Mouse (Mus musculus): ENCODE data around the gene Nedd4. TPM values are rescaled to one million over a fixed set of nuclear protein-coding genes. Genes with fewer than 3 reads are reported as not detected.

Gene Nedd4
- polyA plus RNA-seq, 1 experiment = 26.9 TPM

DNA sequence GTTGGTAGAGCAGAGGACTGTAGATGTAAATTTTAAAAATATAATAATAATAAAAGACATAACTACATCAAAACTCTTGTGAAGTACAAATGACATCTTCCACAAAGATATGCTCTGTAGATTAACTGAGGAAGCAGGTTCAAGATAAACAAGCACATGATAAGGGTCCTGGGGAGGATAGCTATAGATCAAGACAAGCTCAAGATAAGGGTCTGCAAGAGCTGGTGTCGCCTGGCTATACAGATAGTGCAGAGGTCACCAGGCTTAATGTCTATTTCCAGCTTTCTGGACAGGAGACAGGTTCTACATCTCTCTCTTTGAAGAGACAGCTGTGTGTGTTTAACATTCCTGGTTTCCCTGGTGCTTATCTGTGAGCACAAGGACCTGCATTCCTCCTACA lies 29.9 kb upstream of the Nedd4 start:
- Histone ChIP-seq H3K36me3 (ENCODE audit: control insufficient read depth, insufficient read depth, low read length) (no peaks in the 10 kb centered on the region), H3K27me3 (ENCODE audit: control insufficient read depth, insufficient read depth, low read length) (no peaks in the 10 kb centered on the region), H3K4me1 (ENCODE audit: control insufficient read depth, insufficient read depth, low read length) (no peaks in the 10 kb centered on the region), H3K4me3 (ENCODE audit: control insufficient read depth, low read depth, low read length) (no peak overlapping the region), H3K27ac (ENCODE audit: control insufficient read depth, insufficient read depth, low read depth, low read length) (no peak overlapping the region)
- TF ChIP-seq CTCF (IDR thresholded peaks at IDR 0.05; ENCODE audit: control insufficient read depth, insufficient read depth, insufficient replicate concordance, low read depth, low read length) (no peak), POLR2A (IDR thresholded peaks at IDR 0.05; ENCODE audit: control insufficient read depth, low read depth, low read length) (no peak)

DNA sequence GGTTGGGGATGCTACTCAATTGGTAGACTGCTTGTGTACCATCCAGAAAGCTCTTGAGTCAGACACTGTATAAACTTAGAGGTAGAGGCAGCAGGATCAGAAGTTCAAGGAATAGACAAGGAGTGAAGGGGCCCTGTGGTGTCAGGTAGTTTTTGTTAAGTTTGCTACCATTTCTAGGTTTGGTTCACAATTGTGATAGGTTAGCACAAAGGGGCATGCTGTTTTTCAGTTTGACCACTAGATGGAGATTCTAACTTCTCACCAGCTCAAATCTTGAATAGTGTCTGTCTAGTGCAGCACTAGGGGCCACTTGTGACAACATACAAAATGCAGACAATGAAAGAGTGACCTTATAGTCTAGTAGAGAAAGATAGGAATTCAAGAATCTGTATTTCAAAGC lies 27.0 kb upstream of the Nedd4 start:
- no peaks in the 10 kb centered on the region for H3K27me3 ChIP-seq (ENCODE audit: control insufficient read depth, insufficient read depth, low read length)
- H3K4me3 ChIP-seq (ENCODE audit: control insufficient read depth, low read depth, low read length) = no peak overlapping the region
- H3K27ac ChIP-seq (ENCODE audit: control insufficient read depth, insufficient read depth, low read depth, low read length) = no peak overlapping the region
- H3K36me3 ChIP-seq (ENCODE audit: control insufficient read depth, insufficient read depth, low read length) = no peaks in the 10 kb centered on the region
- TF ChIP-seq CTCF (IDR thresholded peaks at IDR 0.05; ENCODE audit: control insufficient read depth, insufficient read depth, insufficient replicate concordance, low read depth, low read length) (no peak), POLR2A (IDR thresholded peaks at IDR 0.05; ENCODE audit: control insufficient read depth, low read depth, low read length) (no peak)
- no peaks in the 10 kb centered on the region for H3K4me1 ChIP-seq (ENCODE audit: control insufficient read depth, insufficient read depth, low read length)

DNA sequence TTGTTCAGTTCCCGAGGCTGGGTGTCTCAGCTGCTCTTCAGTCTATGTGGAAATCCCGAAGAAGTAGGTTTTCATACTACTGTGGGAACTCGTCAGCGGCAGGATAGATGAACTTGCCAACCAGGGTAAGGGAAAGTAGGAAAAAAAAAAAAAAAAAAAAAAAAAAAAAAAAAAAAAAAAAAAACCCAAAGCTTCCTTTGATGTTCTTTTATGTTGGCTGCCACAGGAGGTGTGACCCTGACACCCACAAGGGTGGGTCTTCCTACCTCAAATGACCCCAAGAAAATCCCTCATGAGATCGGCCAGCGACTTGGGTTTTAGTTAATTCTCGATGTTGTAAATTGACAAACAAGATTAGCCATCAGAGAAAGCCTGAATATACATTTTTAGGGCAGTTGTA lies 25.6 kb upstream of the Nedd4 start:
- H3K27ac ChIP-seq (ENCODE audit: control insufficient read depth, insufficient read depth, low read depth, low read length) = no peak overlapping the region
- H3K27me3 ChIP-seq (ENCODE audit: control insufficient read depth, insufficient read depth, low read length) = no peaks in the 10 kb centered on the region
- TF ChIP-seq CTCF (IDR thresholded peaks at IDR 0.05; ENCODE audit: control insufficient read depth, insufficient read depth, insufficient replicate concordance, low read depth, low read length) = no peak
- TF ChIP-seq POLR2A (IDR thresholded peaks at IDR 0.05; ENCODE audit: control insufficient read depth, low read depth, low read length) = no peak
- H3K4me1 ChIP-seq (ENCODE audit: control insufficient read depth, insufficient read depth, low read length) = peaks cover 9% of the 10 kb centered on the region
- H3K4me3 ChIP-seq (ENCODE audit: control insufficient read depth, low read depth, low read length) = no peak overlapping the region
- H3K36me3 ChIP-seq (ENCODE audit: control insufficient read depth, insufficient read depth, low read length) = no peaks in the 10 kb centered on the region

DNA sequence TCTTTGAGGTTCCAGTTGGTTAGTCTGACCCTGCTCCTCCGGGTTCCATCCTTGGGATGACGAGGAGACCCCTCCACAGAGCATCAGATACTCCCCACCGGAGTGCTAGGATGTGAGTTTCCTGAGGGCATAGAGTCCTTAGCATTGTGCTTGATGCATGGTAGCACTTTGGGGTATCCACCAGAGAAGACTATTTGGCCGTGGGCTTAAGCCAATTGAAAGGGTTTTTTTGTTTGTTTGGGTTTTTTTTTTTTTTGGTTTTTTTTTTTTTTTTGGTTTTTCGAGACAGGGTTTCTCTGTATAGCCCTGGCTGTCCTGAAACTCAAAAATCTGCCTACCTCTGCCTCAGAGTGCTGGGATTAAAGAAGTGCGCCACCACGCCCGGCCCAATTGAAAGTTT lies 24.9 kb upstream of the Nedd4 start:
- Histone ChIP-seq H3K4me1 (ENCODE audit: control insufficient read depth, insufficient read depth, low read length) (peaks cover 9% of the 10 kb centered on the region), H3K27ac (ENCODE audit: control insufficient read depth, insufficient read depth, low read depth, low read length) (no peak overlapping the region), H3K36me3 (ENCODE audit: control insufficient read depth, insufficient read depth, low read length) (no peaks in the 10 kb centered on the region), H3K4me3 (ENCODE audit: control insufficient read depth, low read depth, low read length) (no peak overlapping the region), H3K27me3 (ENCODE audit: control insufficient read depth, insufficient read depth, low read length) (no peaks in the 10 kb centered on the region)
- TF ChIP-seq POLR2A (IDR thresholded peaks at IDR 0.05; ENCODE audit: control insufficient read depth, low read depth, low read length) (no peak), CTCF (IDR thresholded peaks at IDR 0.05; ENCODE audit: control insufficient read depth, insufficient read depth, insufficient replicate concordance, low read depth, low read length) (no peak)

DNA sequence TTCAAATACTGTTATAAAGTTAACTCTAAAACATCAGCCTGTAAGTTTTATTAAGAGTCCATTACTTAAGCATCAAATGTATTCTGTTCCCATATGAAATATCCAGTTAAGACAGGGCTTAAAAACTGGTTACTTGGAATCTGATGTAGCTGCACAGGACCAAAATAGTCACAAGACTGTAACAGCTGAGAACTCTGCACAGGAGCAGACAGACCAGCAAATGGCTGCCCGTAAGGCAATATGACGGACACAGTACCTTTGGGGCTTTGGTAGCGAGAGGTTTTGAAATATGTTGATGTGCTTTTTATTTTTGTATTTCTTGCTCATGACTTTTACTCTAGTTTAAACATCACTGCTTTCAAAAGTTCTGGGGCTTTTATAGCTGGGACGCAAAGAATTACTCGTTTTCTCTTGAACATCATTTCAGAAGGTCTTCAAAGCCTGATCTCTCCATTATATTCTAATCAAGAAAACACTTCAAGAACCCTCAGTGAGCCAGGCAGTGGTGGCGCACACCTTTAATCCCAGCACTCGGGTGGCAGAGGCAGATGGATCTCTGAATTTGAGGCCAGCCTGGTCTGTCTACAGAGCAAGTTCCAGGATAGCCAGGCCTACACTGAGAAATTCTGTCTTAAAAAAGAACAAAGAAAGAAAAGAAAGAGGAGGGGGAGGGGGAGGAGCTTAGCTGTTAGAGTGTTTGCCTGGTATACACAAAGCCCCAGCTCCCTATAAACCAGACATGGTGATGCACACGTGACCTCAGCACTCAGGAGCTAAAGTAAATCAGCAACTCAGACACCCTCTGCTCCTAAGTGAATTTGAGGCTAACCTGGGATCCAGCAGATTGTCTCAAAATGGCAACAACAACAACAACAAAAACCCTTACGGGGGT lies 22.9 kb upstream of the Nedd4 start:
- Histone ChIP-seq H3K4me3 (ENCODE audit: control insufficient read depth, low read depth, low read length) (peak overlapping the region; percentile 49), H3K4me1 (ENCODE audit: control insufficient read depth, insufficient read depth, low read length) (peaks cover 9% of the 10 kb centered on the region), H3K36me3 (ENCODE audit: control insufficient read depth, insufficient read depth, low read length) (no peaks in the 10 kb centered on the region), H3K27ac (ENCODE audit: control insufficient read depth, insufficient read depth, low read depth, low read length) (peak overlapping the region; percentile 86), H3K27me3 (ENCODE audit: control insufficient read depth, insufficient read depth, low read length) (no peaks in the 10 kb centered on the region)
- TF ChIP-seq POLR2A (IDR thresholded peaks at IDR 0.05; ENCODE audit: control insufficient read depth, low read depth, low read length) = no peak
- TF ChIP-seq CTCF (IDR thresholded peaks at IDR 0.05; ENCODE audit: control insufficient read depth, insufficient read depth, insufficient replicate concordance, low read depth, low read length) = no peak

DNA sequence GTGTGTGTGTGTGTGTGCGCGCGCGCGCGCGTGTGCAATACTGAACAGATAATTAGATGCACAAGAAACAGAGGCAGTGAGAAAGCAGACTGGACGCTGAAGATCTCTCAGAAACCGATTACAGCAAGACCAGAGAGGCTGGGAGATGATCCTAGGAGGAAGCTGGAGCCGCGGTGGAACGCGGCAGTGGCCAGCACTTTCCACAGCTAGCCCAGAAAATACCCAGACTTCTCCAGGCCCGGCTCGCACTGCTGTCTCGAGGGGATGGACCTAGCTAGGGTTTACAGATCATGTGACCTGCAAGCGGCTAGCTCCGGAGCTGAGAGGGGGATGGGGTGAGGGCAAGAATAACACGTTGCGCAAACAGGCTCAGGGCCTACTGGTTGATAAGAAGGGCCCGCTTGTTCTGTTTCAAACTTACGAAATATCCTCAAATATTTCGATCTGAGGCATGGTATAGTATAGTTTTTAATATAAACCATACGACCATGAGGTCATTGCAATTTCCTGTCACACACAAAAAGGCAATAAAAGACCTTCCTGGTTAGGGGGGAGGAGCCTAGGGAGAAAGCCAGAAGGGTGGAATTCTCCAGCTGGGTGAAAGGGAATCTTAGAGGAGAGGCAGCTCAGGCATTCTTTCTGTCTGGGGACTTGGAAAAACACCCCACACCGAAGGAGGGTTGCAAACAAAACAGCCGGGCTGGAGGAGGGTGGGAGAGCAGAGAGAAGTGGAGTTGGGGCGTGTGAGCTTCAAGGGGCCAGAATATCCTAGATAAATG lies 22.1 kb upstream of the Nedd4 start:
- Histone ChIP-seq H3K36me3 (ENCODE audit: control insufficient read depth, insufficient read depth, low read length) (no peaks in the 10 kb centered on the region), H3K27me3 (ENCODE audit: control insufficient read depth, insufficient read depth, low read length) (no peaks in the 10 kb centered on the region), H3K4me3 (ENCODE audit: control insufficient read depth, low read depth, low read length) (peak overlapping the region; percentile 49), H3K27ac (ENCODE audit: control insufficient read depth, insufficient read depth, low read depth, low read length) (peak overlapping the region; percentile 86), H3K4me1 (ENCODE audit: control insufficient read depth, insufficient read depth, low read length) (peaks cover 9% of the 10 kb centered on the region)
- no peak for TF ChIP-seq CTCF (IDR thresholded peaks at IDR 0.05; ENCODE audit: control insufficient read depth, insufficient read depth, insufficient replicate concordance, low read depth, low read length)
- TF ChIP-seq POLR2A (IDR thresholded peaks at IDR 0.05; ENCODE audit: control insufficient read depth, low read depth, low read length) = peak; percentile 58

DNA sequence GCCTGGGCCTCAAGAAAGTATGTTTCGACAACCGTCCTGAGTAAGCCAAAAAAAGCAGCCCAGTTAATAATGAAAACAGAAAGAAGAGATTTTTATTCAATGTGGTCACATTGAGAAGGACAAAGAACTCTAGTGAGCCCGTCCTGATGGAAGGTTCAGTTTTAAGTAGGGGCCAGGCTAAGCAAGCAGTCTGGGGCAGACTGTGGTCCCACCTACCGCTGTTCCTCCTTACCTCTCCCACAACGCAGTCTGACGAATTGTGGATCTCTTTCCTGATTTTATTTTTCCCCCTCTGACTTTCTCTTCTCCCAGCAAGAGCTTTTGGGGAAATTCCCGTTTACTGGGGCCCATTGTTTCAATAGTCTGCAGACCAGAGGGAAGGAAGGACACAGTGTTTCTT lies 21.5 kb upstream of the Nedd4 start:
- peak overlapping the region; percentile 86 for H3K27ac ChIP-seq (ENCODE audit: control insufficient read depth, insufficient read depth, low read depth, low read length)
- H3K4me1 ChIP-seq (ENCODE audit: control insufficient read depth, insufficient read depth, low read length) = peaks cover 9% of the 10 kb centered on the region
- H3K4me3 ChIP-seq (ENCODE audit: control insufficient read depth, low read depth, low read length) = no peak overlapping the region
- TF ChIP-seq POLR2A (IDR thresholded peaks at IDR 0.05; ENCODE audit: control insufficient read depth, low read depth, low read length) (no peak), CTCF (IDR thresholded peaks at IDR 0.05; ENCODE audit: control insufficient read depth, insufficient read depth, insufficient replicate concordance, low read depth, low read length) (no peak)
- no peaks in the 10 kb centered on the region for H3K27me3 ChIP-seq (ENCODE audit: control insufficient read depth, insufficient read depth, low read length)
- no peaks in the 10 kb centered on the region for H3K36me3 ChIP-seq (ENCODE audit: control insufficient read depth, insufficient read depth, low read length)
